ENCODE assay signal across 8 mouse cellular contexts in the genomic region with DNA sequence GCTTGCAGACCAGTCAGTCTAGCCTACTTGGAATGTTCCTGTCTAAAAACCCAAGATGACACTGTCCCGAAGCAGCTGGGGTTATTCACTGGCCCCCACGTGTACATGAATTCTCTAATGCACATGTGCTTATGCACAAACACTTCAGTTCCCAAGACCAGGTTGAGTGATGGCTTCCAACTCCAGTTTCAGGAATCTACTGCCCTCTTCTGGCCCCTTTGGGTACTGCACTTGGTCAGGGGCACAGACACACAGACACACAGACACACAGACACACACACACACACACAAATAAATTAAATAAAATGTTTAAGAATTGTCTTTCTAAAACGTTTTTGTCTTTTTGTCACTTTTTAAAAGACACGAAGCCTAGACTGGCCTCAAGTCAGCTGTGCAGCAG.
DNase-seq lines count a peak whose midpoint lies in the region; ATAC-seq lines count a peak whose summit lies in the region.

No protein-coding gene starts in this region.

- DNase-seq in kidney, adult 9 months, result peak; percentile 59
- peak; percentile 83 for DNase-seq in ES-CJ7 (ENCODE audit: low read depth, low spot score)
- peak; percentile 13 for DNase-seq in c-Kit-negative CD71-positive TER-119-positive erythroid progenitor cells, embryonic 14.5 days (ENCODE audit: low read depth, low spot score)
- peak; percentile 10 for DNase-seq in retina, embryonic 14.5 days (ENCODE audit: low spot score)
- DNase-seq in heart, embryonic 10.5 days (ENCODE audit: low spot score), result no peak
- no peak for DNase-seq in left cerebral cortex, adult 18-20 months (ENCODE audit: low spot score in 2 of 2)
- no peak for DNase-seq in frontal cortex, postnatal 36 days (ENCODE audit: low spot score in 2 of 2)

- H3K27me3 ChIP-seq in kidney, embryonic 16.5 days (ENCODE audit: insufficient read depth, low read length), result no peaks in the 10 kb centered on the region
- H3K27me3 ChIP-seq in heart, embryonic 10.5 days (ENCODE audit: insufficient read depth, poor library complexity, severe bottlenecking), result no peaks in the 10 kb centered on the region

- no peaks in the 10 kb centered on the region for H3K36me3 ChIP-seq in kidney, embryonic 16.5 days (ENCODE audit: insufficient read depth, low read length)
- no peaks in the 10 kb centered on the region for H3K36me3 ChIP-seq in heart, embryonic 10.5 days

- no peak overlapping the region for H3K4me3 ChIP-seq in kidney, embryonic 16.5 days (ENCODE audit: low read length)
- no peak overlapping the region for H3K4me3 ChIP-seq in heart, embryonic 10.5 days

- H3K4me2 ChIP-seq in kidney, embryonic 16.5 days (replicated peaks; ENCODE audit: low read depth, low read length), result no peak overlapping the region

- no peak overlapping the region for H3K9ac ChIP-seq in kidney, embryonic 16.5 days (replicated peaks; ENCODE audit: low read length)

- no peak overlapping the region for H3K27ac ChIP-seq in kidney, embryonic 16.5 days (ENCODE audit: low read length)
- no peak overlapping the region for H3K27ac ChIP-seq in heart, embryonic 10.5 days

- no peak for ATAC-seq in kidney, embryonic 16.5 days (ENCODE audit: low FRiP score, low TSS enrichment)

- 80% methylated on average over 4 of the region's 4 CpGs for WGBS in kidney, embryonic 16.5 days
- WGBS in heart, embryonic 10.5 days, result 70% methylated on average over 4 of the region's 4 CpGs

- H3K4me1 ChIP-seq in kidney, embryonic 16.5 days (ENCODE audit: insufficient read depth, low read length), result peaks cover 15% of the 10 kb centered on the region
- H3K4me1 ChIP-seq in heart, embryonic 10.5 days, result peaks cover 6% of the 10 kb centered on the region

- peaks cover 6% of the 10 kb centered on the region; the same call in 1 of the 2 replicates for H3K9me3 ChIP-seq in kidney, embryonic 16.5 days (ENCODE audit: low read length)
- H3K9me3 ChIP-seq in heart, embryonic 10.5 days, result no peaks in the 10 kb centered on the region

Comparison
In these comparisons a context has a peak if more than half of its experiments do, and no peak if none do; other contexts are left out.
1. DNase-seq: peak in kidney, adult 9 months (single experiment), ES-CJ7 (single experiment), c-Kit-negative CD71-positive TER-119-positive erythroid progenitor cells, embryonic 14.5 days (single experiment) and retina, embryonic 14.5 days (single experiment); none in heart, embryonic 10.5 days (single experiment), left cerebral cortex, adult 18-20 months (0 of 2) and frontal cortex, postnatal 36 days (0 of 2).